Mouse (Mus musculus): ENCODE measurements around the gene Lama1. TPM values are rescaled to one million over a fixed set of nuclear protein-coding genes. Genes with fewer than 3 reads are reported as not detected.
"Not testable (repeated sequence)": the region's sequence is repeated elsewhere in the genome, so short reads cannot be mapped to it uniquely, and the experiment has no call there.

Gene Lama1
- total RNA-seq, 2 experiments from 2014 or later, result 0.02 to 0.05 TPM

GRCm38 (mm10) chr17:67837351-67838090 is 140.5 kb downstream of the Lama1 start:
- DNase-seq (ENCODE audit: low spot score), result peak; percentile 64

- DNase-seq (ENCODE audit: low spot score), result no peak
These were observed 141.9 kb downstream of the Lama1 start for GRCm38 (mm10) chr17:67838948-67839347.

DNA sequence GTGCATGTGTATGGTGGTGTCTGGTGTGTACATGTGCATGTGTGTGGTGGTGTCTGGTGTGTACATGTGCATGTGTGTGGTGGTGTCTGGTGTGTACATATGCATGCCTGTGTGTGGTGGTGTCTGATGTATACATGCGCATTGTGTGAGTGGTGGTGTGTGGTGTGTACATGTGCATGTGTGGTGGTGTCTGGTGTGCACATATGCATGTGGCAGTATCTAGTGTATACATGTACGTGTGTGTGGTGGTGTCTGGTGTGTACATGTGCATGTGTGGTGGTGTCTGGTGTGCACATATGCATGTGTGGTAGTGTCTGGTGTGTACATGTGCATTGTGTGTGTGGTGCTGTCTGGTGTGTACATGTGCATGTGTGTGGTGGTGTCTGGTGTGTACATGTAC is 144.4 kb downstream of the Lama1 start:
- DNase-seq (ENCODE audit: low spot score), result not testable (repeated sequence)

DNA sequence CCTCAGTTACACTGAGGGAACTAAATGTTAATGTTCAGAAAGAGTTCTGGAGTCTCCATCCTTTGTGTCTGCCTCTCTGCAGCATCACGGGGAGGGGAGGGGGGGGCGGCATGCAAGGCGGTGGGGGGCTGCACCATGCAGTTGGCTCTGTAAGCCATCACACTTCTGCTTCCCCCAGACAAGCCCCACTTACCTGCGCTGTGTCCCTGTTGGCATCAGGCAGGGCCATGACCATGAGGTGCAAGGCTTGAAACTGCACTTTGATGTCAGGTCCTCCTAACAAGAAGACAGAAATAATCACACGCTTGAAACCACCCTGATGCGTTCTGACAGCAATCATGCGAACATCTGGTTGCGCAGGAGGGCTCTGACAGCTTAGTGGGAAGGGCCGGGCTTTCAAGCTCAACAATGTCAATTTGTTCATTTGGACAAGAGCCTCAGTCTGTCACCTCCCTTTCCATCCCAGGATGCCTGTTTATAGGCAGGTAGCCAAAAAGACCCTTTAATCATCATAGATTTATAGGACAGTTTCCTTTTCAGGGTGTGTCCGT is 164.1 kb downstream of the Lama1 start:
- no peak for DNase-seq (ENCODE audit: low spot score)

DNA sequence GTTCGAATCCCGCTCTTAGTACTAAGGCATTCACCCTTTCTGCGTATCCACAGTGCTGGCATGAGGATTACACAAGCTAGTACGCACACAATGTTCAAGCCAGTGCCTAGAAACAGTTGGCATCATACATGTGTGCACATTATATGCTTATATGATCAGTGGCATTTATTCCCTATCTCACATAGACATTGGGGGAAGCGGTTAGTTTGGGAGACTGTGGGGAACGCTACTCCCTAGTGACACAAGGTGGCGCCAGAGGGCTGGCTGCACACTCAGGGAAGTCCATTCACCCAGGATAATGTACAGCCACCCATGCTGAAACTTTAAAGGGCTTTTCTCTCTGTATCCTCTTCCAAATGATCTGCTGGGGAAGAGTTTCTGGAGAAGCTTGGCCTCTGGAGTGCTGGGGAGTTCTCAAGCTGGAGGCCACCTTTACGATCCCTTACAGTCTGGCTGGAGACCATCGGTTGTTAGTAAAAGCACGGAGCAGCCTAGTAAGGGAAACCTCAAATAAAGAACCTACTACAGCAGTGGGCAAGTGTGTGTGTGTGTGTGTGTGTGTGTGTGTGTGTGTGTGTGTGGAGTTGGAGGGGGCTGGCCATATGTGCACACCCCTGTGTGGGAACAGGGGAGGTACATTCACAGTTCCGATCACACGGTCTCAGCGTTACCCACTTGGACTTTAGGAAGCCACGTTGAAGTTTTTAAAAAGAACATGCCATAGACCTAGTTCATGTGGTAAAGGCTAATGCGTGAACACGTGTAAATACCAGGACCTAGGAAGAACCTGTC is 164.9 kb downstream of the Lama1 start:
- DNase-seq (ENCODE audit: low spot score), result peak; percentile 53

- no peak for DNase-seq (ENCODE audit: low spot score)
These were observed 167.3 kb downstream of the Lama1 start for GRCm38 (mm10) chr17:67864363-67864762.

- no peak for DNase-seq (ENCODE audit: low spot score)
These were observed 167.9 kb downstream of the Lama1 start for GRCm38 (mm10) chr17:67864912-67865311.

GRCm38 (mm10) chr17:67866026-67866425 is 169.0 kb downstream of the Lama1 start:
- DNase-seq (ENCODE audit: low spot score), result peak; percentile 30

DNA sequence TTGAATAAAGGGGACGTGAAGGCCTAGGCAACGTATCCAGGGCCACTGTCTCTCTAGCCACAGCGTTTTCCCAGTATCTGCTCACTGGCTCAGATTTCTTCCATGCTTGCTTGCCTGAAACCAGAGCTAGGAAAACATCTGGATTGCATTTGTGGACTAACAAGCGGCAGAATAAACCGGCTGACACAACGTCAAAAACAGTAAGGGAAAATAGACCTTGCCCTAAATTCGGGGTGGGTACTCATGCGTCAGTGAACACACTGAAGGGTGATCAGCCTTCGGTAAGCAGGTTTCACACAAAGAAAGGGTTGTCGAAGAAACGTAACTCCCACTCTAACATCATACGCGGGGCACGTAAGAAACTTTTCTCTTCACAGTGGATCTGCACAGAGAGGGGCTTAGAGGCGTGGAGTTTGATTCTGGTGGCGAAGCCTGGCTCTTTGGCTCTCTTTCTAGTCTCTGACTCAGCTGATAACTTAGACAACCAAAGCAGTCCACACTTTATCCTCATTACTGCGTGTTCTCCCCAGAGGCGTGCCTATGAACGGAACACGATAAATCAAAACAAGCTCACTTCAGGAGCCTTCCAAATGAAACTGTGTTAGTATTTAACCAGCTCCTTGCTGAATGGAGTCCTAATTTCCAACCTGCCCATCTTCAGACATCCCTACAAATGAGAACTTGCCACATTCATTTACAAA is 169.6 kb downstream of the Lama1 start:
- peak; percentile 66 for DNase-seq (ENCODE audit: low spot score)

DNA sequence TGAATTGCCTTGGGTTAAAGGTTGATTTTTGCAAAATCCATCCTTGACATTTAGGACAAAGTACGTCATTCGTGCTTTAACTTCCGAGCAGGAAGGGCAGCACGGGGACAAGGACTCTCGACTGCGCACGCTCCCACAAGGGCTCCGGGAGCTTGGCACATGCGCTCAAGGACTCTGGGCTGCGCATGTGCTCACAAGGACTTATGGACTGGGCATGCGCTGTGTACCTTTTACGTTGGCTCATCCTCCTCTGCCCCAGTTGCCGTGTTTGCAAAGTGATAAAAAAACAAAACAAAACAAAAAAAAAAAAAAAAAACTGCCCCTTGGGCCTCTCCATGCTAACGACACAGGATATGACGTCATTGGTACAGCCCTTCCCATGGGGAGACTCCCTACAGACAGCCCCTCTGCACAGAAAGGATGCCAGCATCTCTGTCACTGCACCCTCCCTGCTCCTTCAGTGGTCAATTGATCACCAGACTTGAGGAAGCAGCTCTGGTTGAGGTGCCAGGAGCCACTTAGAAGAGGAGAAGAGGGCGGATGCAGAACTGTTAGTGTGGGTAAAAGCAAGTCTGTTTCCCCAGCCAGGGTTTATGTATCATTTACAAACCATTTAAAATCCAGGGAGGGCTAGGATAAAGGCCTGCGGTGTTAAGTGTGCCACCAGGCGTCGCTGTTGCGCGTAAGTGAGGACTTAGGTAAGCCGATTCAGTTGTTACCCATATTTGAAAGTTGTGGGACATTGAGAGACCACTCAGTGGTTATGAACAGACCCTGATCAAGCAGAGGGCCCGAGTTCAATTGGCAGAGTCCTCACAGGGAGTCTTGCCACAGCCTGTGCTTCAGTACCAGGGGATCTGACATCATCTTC is 172.9 kb downstream of the Lama1 start:
- DNase-seq (ENCODE audit: low spot score), result peak; percentile 54

Other genes with a start within 250 kb of the Lama1 start
- gene Lrrc30, start 64.5 kb upstream of the Lama1 start, total RNA-seq (2021), result 100 to 1,000 TPM; 114 to 164 TPM

Measured in gastrocnemius, adult 18-20 months (tissue).